Mouse (Mus musculus) kidney, postnatal 25 days (tissue): ENCODE measurements around the gene Eef1akmt2.

Experiments used
- DNase-seq, 2 experiments: peaks; one replicate each; pipeline ENCODE4 v3.0.0; 2021; ENCODE audit warnings: mixed read lengths in 2 of 2

Gene Eef1akmt2

DNA sequence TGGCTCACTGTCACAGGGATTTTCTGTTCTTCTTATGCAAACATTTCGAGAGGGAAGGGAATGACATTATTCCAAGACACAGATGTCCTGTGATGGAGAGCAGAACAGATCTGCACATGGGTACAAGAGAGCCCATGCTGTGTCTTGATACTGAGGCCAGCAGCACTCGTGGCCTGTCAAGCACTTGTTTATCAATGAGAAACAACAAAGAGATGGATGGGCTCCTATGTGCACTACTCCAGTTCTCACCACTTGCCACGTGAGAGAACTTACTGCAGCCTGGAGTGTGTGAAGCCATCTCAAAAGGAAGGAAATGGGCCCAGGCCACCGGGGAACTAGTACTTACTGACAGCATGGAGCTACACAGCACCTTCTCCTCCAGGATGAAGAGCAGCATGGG lies 66.0 kb downstream of the Eef1akmt2 start:
- DNase-seq, result no peak

DNA sequence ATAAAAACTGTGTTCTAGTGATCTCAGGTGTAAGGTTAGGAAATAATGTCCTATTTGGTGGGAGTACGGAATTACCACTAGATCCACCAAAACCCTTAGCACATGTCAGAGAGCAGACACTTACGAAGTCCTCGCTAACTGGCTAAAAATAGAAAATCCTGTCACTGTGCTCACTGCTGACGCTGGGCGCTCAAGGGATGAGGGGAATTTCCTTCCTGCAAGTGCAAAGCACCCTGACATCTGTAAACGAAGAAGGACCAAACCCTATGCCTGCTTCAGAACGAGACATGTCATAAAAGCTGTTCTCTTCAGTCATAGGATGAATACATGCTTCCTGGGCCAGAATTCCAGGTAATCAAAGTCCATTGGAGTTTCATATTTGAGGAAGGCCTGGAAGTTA lies 66.5 kb downstream of the Eef1akmt2 start:
- peak in 1 of 2 experiments; percentile 68 for DNase-seq

DNA sequence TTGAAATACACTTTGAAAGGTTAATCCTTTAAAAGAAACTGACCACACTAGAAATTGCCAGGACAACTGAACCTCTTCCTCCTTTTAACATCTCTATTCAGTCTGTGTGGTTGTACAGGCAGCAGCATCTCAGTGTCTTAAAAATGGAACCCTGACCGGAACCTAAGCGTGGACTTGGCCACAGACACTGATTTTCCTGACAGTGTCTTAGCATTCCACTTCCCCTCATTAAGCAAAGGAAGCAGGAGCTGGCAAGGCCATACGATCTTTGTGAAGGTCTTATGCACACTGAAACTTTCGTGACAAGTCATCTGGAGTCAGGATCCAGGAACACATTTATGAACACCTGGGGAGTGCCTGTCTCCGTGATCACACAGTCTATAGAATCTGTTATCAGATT lies 68.4 kb downstream of the Eef1akmt2 start:
- peak in 1 of 2 experiments; percentile 45 for DNase-seq

DNA sequence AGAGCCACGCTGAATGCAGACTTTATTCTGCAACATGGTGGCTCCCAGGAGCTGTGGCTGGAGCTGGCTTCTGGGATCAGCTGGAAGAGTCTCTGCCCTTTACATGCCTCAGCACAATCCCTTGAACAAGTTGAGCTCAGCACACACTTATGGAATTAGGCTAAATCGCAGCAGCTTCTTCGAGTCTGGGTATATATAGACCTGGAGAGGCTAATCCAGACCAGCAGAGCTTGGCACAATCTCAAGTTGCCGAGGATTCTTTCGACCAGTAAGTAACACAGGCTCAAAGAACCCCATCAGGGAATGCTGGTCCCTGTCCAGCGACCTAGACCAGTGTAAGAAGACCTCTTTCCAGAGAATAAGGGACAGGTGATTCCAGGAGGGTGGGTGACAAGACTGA lies 70.6 kb downstream of the Eef1akmt2 start:
- DNase-seq, result no peak

DNA sequence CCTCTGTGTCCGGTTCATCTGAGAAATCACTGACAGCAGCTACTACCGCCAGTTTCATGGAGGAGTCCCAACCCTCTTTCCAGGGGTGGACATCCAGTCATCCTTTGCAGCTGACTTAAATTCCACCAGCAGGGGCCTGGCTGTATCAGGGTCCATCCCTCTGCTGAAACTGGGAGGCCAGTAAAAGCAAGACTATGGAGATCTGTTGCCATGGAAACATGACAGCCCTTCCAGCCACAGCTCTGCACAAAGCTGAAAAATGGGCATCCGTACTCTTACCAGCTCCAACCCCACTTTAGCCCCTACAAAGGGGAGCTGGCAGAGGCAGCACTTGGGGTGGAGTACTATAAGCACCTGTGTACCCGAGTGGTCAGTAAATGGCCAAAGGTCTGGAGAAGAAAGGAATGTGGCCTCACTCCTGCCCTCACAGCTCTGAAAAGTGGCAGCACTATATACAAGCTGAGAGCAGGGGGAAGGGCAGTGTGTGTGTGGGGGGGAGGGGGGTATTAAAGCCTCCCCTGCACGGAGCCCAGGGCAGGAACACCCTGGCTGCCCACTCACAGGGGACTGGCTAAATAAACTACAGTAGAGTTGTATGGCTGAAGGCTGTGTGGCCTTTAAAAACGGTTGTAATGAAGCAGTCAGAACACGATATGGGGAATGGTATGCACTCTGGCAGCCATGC lies 71.2 kb downstream of the Eef1akmt2 start:
- peak in 1 of 2 experiments; percentile 24 for DNase-seq

DNA sequence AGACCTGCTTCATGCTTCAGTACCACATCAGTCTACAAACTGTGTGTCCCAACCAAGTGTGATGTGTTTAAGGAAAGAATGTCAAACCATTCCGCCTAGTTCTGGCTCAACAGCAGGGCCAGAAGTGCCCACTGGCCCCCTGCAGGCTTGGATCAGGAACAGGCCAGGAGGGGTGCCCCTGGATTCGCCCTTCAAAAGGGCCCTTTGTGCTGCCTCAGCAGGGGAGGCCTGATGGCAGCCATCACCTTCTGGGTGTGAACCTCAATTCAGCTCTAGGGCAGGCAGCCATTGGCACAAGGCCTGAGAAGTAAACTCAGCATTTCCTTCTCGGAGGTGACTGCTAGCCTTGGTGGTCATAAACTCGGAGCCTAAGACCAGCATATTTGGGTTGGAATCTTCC lies 71.9 kb downstream of the Eef1akmt2 start:
- DNase-seq, result peak; percentile 67 to 90

DNA sequence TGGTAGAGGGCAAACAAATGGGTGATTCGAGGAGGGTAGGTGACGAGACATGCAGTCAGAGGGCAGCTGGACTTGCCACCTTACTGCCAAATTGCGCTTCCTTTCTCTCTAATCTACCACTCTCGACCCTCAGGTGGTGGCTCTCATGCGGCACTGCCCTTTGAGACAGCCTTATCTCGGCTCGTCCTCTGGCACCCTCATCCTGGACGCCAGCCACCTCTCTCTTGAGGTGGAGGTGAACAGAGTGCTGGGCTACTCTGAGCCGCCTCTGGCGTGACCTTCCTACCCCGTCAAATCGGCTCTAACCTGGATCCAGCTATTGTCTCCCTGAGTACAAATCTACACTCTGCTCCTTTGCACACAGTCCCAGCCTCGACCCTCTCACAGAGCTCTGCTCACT lies 73.8 kb downstream of the Eef1akmt2 start:
- DNase-seq, result no peak

DNA sequence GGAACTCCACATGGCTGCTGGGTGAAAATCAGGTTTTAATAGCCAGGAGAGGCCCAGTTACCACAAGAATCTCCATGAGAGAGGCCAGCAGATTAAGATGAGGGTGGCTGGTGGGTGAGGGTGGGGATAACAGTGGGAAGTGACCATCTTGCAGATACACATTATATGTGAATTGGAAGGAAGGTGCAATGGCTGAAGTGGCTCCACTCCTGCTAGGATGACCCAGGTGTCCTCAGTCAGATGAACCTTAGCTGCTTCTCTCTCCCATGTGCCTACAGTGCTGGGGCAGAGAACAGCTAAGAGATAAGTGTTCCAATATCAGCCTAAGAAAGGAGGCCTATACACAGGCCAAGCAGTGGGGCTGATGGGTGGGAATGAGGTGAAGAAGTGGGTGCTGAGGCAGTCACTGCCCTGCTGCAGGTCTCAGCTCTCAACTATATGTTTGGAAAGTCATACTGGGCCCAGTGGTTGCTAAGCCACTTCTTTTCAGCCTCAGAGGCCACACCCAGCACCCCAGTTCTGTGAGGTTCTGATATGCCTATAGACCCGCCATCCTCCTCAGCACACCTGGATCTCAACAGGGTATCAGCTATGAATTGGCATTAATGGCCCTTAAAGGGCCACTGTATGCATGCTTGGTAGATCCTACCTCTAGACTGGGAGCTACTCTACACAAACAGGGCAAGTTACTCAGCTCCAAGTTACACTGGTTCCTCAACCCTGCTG lies 74.6 kb downstream of the Eef1akmt2 start:
- no peak for DNase-seq
